Mouse (Mus musculus) cerebral cortex, adult 2 months (tissue): ENCODE measurements around the gene Spc24.

Source experiments
- WGBS: fragments of 180-500 bp; shearing (Covaris S2); methylation state at CpG from one replicate; pipeline ENCODE4 v1.1.7; 2018; 5-methylcytosine and 5-hydroxymethylcytosine counted together

Spc24 gene

DNA sequence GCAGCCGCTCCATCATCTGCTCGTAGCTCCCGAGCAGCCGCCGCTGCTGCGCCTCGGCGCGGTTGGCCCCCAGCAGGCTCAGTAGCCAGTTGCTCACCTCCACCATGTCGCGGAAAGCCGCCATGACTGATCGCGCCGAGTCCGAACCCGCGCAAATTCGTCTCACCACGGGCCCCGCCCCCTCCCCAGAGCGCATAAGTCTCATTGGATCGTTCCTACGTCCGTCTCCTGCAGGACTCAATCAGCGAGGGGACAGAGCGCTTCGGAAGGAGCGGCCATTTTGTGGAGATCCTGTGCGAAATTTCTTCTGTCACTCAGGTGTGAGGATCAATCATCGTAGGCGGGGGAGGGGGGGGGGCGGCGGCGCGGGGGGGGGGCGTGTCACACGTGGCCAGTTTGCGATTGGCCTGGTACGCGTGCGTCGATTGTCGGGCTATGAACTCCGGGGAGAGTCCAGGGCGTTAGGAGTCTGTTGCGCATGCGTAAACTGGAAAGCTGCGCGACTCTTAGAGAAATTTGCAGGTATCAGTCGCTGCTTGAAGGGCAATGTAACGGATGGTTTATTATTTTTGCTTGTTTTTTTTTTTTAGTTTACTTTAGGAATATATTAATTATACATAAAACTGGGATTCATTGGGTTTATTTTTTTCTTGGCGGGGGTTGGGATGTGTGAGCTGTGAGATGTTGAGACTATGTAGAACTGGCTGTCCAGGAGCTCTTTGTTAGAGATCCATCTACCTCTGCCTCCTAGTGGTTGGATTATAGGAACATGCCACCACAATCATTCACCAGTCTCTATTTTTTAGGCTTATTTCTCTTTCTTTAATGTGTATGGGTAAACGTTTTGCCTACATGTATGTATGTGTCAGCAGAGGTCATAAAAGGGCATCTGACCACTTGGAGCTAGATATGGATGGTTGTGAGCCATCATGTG, at the start of gene Spc24:
Gene Spc24, minus strand, starts transcription at position 149 of the 934 bp plus-strand sequence.
- 1% methylated on average over 50 of the region's 54 CpGs for WGBS

DNA sequence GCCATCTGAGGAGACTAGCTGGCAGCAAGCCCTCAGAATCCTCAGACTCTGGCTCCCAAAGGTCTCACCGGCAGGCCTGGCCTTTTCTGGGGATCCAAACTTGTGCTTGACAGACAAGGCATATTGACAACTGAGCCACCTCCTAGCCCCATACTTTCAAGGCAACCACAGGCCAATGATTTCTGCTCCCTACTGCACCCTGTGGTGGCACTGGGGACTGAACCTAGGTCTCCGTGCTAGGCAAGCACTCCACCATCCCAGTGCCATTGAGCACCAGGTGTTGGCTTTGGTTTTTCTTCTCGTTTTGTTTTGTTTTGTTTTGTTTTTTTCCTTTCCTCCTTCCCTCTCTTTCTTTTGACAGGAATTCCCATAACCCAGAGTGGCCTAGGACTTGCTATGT, 48.5 kb upstream of the Spc24 start:
- WGBS = 75% methylated on average over 3 of the region's 3 CpGs

DNA sequence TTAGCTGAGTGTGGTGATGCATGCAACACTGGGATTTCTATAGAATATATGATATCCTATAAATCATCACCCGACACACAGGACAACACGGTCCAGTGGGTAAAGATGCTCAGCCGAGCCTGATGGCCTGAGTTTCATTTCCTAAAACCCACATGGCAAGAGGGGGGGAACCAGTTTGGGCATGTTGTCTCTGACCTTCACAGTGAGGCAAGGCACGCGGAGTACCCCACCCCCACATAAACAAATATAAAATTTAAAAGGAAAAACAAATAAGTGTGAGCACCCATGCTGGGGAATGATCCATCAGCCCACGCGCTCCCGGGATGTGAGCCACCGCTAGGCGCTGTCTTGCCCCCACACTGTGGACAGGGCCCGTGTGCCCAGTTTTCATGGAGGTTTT, 46.9 kb upstream of the Spc24 start:
- 59% methylated on average over 11 of the region's 11 CpGs for WGBS

DNA sequence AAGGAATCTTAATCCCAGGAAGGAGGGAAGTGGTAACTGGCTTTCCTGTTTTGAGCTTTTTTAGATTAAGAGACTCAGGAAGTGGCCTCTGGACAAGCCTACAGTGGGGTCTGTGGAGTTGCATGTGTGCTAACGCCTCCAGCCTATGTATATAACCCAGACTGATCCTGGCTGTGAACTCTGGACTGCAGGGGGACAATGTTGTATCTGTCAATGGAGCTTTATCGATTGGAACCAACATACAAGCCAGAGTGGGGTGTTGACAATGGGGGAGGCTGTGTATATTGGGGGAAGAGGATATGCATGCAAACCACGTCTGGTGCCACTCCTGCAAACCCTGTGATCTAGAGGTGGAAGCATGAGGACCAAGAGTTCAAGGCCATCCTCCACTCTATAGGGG, 46.3 kb upstream of the Spc24 start:
- WGBS = 58% methylated on average over 3 of the region's 3 CpGs

DNA sequence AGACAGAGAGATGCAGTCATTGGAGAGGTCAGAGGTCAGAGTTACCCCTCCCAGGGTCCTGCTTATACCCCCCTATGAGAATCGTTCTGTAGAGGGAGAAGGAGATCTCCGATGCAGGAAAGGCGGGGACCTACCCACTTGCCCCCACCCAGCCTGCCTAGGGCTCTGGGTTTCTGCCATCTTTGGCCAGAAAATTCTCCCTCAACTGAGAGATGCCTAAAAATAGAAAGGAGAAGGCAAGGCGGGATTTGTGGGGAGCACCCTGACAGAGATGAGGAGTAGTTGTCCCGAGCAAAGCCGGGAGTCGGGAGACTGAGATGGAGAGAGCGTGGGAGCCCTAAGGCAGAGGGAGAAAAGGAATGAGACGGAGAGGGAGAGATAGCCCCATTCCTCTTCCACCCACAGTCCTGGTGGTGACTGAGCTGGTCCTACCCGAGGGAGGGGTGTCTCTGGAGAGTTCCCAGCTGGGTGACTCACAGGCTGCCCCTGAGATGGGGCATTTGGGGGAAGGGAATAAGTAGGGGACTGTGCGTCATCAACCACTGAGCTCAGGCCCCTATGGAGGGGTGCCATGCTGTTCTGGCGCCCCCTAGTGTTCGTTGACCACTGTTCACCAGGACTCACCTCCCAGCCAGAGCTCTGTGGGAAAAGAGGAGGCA, 44.0 kb upstream of the Spc24 start:
- 23% methylated on average over 13 of the region's 13 CpGs for WGBS

DNA sequence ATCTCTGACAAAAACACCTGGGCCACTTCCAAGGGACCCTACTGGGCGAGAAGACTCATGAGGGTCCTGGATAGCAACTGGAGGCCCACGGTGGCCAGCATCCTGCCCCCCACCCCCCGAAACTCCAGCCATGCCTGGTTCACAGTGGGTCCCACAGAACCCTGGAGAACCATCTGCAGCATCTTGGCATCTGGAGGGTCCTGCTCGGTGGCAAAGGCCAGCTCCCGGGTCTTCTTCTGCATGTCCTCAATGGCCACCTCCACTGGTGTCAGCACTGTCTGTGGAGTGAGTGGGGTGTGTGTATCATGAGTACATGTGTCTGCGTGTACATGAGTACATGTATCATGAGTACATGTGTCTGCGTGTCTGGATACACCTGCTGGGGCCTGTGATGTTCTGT, 41.5 kb upstream of the Spc24 start:
- WGBS = 94% methylated on average over 7 of the region's 7 CpGs

DNA sequence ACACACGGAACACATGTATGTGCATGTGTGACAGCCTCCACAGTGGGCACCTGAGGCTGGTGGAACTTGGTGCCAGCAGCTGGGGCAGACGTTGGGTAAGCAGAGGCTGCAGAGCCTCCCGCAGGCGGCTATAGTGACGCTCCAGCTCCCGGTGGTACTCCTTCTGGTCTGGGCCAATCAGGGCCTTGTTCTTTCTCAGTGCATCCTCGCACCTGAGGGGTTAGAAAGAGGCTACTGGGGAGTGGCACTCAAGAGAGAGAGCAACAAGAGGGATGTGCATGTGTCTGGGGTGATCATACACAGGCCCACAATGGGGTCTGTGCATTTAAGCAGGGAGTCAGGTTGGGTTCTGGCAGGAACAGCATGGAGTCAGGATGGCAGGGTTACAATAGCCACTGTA, 41.0 kb upstream of the Spc24 start:
- 92% methylated on average over 7 of the region's 7 CpGs for WGBS

DNA sequence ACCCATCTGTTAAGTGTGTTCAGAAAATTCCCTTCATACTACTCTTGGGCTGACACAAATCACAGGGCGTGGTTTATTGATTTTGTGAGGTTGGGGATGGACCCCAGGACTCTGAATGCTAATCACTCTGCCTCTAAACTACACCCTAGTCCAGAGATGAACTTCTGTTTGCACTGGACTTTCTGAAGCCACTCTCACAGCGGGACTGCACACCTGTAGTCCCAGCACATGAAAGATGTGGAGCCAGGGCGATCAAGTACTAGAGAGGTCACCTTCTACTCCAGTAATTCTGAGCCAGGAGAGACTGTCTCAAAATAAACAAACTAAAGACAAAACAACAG, 38.9 kb upstream of the Spc24 start:
- 75% methylated on average over 3 of the region's 3 CpGs for WGBS

DNA sequence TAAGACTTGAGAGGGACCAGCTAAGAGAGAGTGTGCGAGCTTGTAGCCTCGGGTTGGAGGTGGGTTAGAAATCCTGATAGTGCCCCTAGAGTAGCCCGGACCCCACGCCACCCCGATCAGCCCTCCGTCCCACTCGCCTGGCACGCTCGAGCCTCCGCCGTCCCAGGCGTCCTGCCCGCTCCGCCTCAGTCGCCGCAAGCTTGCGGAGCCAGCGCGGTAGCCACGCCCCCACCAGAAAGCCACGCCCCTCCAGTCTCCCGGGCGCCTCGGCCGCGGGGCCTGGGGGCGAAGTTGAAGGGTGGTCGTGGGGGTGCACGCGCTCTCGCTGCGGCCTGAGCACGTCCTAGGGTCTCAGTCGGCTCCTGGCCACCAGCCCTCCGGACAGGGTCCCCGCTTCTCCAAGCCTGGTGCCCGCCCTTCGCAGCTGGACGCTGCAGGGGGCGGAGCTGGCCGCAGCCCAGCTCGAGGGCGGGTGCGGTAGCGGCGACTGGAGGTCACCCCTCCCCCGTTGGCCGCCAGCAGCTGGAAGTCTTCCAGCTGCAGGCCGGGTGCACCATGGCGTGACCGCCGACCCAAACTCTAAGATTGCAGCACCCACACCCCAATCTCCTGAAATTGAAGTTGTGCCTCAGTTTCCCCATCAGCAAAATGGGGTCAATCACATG, 38.4 kb upstream of the Spc24 start, which contains the start of gene Kank2:
Gene Kank2, minus strand, starts transcription at position 400 of the 665 bp plus-strand sequence.
- 1% methylated on average over 52 of the region's 52 CpGs for WGBS

DNA sequence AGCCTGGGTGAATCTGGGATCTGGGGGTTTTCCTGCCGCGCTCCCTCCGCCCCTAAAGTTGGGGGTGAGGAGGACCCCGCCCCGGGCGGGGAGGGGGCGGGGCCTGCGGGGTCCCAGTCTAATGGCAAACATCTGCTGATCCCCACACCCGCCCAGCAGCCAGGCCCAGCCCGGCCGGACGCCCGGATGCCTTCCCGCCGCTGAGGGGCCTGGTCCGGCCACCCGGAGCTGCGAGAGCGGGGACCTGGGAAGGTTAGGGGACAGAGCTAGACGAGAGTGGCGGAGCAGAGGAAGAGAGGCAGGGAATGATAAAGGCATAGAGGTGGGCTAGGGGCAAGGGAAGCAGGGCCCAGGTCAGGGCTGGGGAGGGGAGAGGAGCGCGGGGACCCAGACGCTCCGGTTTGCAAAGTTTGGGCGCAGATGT, 37.8 kb upstream of the Spc24 start:
- WGBS = under 1% methylated on average over 26 of the region's 26 CpGs

DNA sequence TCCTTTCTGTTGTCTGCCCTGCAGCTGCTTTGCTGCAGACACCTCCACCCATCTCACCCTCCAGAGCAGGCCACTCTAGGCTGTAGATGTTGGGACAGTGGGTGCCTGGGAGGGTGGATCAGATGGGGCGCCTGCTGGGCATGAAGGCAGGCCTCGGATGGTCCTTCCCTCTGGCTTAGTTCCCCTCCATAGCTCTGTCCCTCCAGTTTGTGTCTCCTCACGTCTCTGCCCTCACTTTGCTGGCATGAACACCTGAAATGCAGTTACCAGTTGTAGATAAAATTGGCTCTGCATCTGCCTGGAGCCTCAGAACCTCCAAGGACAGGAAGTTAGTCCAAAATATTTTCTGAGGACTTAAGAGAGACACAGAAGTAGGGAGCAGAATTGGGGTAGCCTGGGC, 36.8 kb upstream of the Spc24 start:
- 66% methylated on average over 3 of the region's 3 CpGs for WGBS

DNA sequence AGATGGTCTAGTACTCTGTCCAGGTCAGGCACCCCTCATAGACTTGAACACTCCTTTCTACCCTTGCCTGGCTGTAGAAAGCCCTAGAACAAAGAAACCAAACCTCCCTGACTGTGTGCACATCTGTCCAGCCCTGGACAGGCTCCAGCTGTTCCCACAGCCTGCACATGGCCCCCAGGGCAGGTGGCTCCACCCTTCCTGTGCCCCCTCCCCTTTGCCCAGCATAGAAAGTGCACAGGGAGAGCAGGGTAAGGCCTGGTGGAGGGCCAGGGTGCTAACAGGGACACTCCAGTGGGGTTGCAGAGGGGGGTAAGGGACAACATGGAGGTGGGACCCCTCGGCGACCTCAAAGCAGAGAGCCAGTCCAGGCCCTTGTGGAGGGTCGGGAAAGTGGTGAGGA, 36.2 kb upstream of the Spc24 start:
- WGBS = 66% methylated on average over 3 of the region's 3 CpGs

DNA sequence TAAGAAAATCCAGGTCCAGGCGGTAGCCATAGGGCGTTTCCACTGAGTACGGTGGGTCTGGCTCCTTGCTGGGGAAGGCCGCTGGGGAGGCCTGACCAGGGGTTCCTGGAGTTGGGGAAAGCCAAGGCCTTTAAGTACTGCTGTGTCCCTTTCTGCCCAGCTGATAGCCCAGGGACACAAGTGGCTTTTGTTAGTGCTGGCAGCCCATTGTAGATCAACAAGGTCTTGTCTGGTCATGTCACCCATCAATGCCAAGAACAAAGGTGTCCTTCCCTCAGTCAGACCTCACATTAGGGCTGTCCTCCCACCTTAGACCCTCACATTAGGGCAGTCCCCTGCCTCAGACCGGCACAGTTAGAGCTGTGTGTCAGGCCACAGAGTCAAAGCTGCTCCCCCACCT, 35.5 kb upstream of the Spc24 start:
- 84% methylated on average over 5 of the region's 5 CpGs for WGBS

DNA sequence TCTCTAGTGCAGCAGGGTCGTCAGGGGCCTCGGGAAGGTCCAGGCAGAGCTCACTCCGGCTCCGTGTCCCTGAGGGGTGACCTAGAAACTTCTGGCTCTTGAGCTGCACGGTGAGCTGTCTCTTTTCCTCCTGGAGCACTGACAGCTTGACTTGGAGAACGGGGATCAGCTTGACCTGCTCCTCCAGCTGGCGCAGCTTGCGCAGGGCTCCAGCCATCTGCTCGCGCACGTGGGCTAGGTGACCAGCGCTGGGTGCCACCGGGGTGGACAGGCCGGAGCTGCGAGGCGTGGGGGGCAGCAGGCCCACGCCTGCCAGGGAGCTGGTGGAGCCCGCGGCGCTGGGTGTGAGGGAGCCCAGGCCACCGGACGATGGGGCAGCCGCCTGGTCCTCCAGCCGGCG, 34.8 kb upstream of the Spc24 start:
- 94% methylated on average over 25 of the region's 25 CpGs for WGBS

DNA sequence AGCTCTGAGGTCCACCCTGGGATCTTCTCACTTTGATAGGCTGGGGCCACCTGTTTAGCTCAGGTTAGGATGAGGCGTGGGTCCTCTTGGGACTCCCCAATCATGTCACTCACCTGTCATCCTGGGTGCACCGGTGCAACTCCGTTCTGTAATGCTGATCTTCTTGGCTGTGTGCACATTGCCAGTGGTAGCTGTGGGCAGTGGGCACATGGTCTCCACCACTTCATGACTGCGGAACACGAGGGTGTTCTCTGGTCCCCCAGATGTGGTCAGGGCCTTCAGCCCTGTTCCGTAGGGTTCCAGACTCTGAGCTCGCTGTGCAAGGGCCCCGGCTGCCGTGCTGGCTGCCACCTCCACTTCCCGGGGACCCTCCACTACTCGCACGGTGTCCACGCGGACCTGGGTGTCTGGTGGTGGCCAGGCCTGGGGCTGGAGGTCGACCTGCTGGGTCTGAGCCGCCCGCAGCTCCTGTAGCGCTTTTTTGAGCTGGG, 34.3 kb upstream of the Spc24 start:
- WGBS = 98% methylated on average over 18 of the region's 18 CpGs

DNA sequence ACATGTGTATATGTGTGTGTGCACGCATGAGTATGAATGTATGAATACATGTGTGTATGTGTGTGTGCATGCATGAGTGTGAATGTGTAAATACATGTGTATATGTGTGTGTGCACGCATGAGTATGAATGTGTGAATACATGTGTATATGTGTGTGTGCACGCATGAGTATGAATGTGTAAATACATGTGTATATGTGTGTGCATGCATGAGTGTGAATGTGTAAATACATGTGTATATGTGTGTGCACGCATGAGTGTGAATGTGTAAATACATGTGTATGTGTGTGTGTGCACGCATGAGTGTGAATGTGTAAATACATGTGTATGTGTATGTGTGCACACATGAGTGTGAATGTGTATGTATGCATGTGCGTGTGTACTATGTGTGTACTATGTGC, 33.4 kb upstream of the Spc24 start:
- WGBS = 97% methylated on average over 6 of the region's 6 CpGs

DNA sequence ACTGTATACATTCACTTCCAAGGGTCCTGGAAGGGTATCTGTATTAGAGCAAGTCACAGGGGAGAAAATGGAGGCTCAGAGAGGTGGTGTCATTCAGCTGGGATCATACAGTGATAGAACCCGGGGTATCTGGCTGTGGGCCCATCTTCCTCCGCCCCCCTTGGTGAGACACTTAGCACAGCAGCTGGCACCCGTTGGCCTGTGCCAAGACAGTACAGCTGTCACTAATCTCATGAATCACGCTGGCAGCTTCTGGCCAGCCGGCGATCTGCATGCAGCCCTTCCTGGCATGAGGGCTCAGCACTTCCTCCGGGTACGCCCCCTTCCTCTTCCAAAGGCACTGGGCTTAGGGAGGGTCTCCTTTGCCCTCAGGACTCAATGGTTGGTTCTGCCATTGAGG, 32.5 kb upstream of the Spc24 start:
- 14% methylated on average over 8 of the region's 8 CpGs for WGBS

DNA sequence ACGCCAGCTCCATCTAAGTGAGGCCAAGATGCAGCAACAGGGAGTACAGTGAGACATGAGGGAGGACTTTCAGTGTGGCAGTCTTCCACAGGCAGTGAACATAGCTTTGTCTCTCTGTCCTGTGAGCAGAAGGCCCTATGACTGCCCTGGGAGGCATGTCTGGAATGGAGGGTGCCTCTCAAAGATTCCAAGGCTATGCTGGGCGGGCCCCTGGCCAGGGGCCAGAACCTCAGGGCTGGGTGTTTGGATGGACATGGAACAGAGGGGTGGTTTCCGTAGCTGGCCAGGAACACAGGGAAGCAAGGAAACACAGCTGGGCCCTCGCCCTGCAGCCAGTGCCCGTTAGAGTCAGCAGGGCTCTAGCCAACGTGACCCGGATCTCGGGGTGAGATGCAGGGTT, 31.8 kb upstream of the Spc24 start:
- WGBS = 58% methylated on average over 8 of the region's 8 CpGs

DNA sequence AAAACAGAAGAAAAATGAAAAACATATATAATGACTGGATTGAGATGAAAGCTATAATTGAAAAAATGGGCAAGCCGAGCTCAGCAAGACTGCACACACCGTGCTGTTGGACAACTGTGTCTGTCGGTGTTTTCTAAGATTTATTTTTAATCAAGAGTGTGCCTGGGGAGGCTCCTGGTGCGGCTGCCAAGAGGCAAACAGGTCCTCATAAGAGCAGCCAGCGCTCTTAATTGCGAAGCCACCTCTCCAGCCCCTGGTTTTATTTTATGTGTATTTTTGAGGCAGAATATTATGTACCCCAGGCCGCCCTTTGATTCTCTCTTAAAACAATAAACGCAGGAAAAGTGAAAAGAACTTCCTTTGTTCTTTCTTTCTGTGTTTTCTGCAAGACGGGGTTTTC, 28.1 kb upstream of the Spc24 start:
- WGBS = 73% methylated on average over 9 of the region's 9 CpGs

DNA sequence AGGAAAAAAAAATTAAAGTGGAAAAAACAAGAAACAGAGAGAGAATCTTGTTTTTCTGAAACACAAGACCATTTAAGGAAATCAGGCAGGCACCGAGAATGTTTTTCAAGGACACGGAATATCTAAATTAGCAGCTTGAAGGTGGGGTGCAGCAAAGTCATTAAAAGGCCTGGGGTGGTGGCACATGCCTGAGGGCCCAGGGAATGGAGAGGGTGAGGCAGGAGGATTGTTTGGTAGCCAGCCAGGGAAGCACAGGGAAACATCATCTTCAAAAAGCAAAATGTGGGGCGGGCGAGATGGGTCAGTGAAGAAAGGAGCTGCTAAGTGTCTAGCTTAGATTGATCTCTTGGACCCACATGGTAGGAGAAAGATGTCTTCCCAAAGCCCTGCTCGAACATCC, 27.6 kb upstream of the Spc24 start:
- 76% methylated on average over 5 of the region's 5 CpGs for WGBS

DNA sequence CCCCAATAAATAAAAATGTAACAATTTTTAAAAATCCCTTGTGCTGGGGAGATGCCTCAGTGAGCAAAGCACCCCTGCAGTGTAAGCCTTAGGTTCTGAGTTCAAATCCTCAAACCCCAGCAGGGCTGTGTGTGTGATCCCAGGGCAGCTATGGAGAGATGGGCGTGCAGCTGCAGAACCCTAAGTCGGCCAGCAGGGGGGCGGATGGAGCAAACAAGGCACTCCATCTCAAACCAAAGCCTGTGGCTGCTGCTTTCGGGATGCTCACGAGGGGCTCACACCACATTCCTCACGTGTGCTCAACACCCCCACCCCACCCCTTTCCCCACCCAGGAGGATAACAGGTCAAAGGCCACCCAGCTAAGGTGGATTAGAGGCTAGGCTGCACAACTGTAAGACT, 26.8 kb upstream of the Spc24 start:
- 17% methylated on average over 6 of the region's 6 CpGs for WGBS

DNA sequence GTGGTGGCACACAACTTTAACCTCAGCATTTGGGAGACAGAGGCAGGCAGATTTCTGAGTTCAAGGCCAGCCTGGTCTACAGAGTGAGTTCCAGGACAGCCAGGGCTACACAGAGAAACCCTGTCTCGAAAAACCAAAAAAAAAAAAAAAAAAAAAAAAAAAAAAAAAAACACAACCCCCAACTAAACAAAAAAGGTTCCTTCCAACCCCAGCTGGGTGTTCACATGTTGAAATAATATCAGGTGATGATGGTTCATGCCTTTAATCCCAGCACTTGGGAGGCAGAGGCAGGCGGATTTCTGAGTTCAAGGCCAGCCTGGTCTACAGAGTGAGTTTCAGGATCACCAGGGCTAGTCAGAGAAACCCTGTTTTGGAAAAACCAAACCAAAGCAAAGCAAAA, 26.2 kb upstream of the Spc24 start:
- WGBS = 74% methylated on average over 2 of the region's 2 CpGs
